Mouse (Mus musculus) MEL (cell line): ENCODE measurements around the gene Prkci. TPM values are rescaled to one million over a fixed set of nuclear protein-coding genes. Genes with fewer than 3 reads are reported as not detected.

Experiments used
- DNase-seq: peaks from one replicate; pipeline ENCODE4 v3.0.0; 2011; ENCODE audit warnings: low read depth, low spot score
- H3K27ac ChIP-seq: 2 replicates; pipeline ENCODE4 v1.5.1; 2012; ENCODE audit warnings: low read depth, mild to moderate bottlenecking, control low read depth, low read length, moderate library complexity; ENCODE audit not compliant: control insufficient read depth
- H3K27me3 ChIP-seq, 2 experiments: fragments of 150-350 bp in 1 of 2; sonication (generic) in 1 of 2; 2 replicates each; pipeline ENCODE4 v1.6.1; 2012; ENCODE audit warnings: low read length in 2 of 2, mild to moderate bottlenecking in 2 of 2, improper control_type of control experiment in 1 of 2, moderate library complexity in 1 of 2; ENCODE audit not compliant: insufficient read depth in 2 of 2, control insufficient read depth in 1 of 2
- H3K36me3 ChIP-seq, 2 experiments: 2 replicates each; pipeline ENCODE4 v1.6.1; 2012 to 2014; ENCODE audit warnings: low read length in 2 of 2, improper control_type of control experiment in 1 of 2, inconsistent platforms in 1 of 2, mild to moderate bottlenecking in 1 of 2; ENCODE audit not compliant: insufficient read depth in 2 of 2, control insufficient read depth in 1 of 2
- H3K4me1 ChIP-seq, 2 experiments: fragments of 150-350 bp in 1 of 2; sonication (generic) in 1 of 2; 2 replicates each; pipeline ENCODE4 v1.6.1; 2012; ENCODE audit warnings: low read length in 2 of 2, improper control_type of control experiment in 1 of 2, mild to moderate bottlenecking in 1 of 2; ENCODE audit not compliant: insufficient read depth in 2 of 2, control insufficient read depth in 1 of 2
- H3K4me3 ChIP-seq, 2 experiments: fragments of 150-350 bp in 1 of 2; sonication (generic) in 1 of 2; 2 replicates each; pipeline ENCODE4 v1.5.1; 2012; ENCODE audit warnings: low read depth in 2 of 2, low read length in 2 of 2, mild to moderate bottlenecking in 2 of 2, moderate library complexity in 2 of 2, control low read depth in 1 of 2, improper control_type of control experiment in 1 of 2; ENCODE audit not compliant: control insufficient read depth in 1 of 2, insufficient read depth in 1 of 2
- H3K79me2 ChIP-seq: 2 replicates; pipeline ENCODE4 v1.6.1; 2012; ENCODE audit warnings: mild to moderate bottlenecking, low read length, moderate library complexity; ENCODE audit not compliant: control insufficient read depth, poor library complexity, insufficient read depth
- H3K9ac ChIP-seq: 2 replicates; pipeline ENCODE4 v1.6.1; 2012; ENCODE audit warnings: low read depth, mild to moderate bottlenecking, control low read depth, low read length, moderate library complexity; ENCODE audit not compliant: control insufficient read depth, poor library complexity, severe bottlenecking
- H3K9me3 ChIP-seq: fragments of 150-350 bp; sonication (generic); replicated peaks from 2 replicates; pipeline ENCODE4 v1.6.1; 2012; ENCODE audit warnings: mild to moderate bottlenecking, low read length, improper control_type of control experiment, moderate library complexity; ENCODE audit not compliant: insufficient read depth
- CHD2 ChIP-seq: IDR thresholded peaks from 2 replicates; pipeline ENCODE4 v1.6.1; 2011; ENCODE audit warnings: low read length, improper control_type of control experiment
- CTCF ChIP-seq, 3 experiments: IDR thresholded peaks in 2 of 3; conservative IDR thresholded peaks in 1 of 3; 2 replicates each; pipeline ENCODE4 v1.5.1; 2011 to 2012; ENCODE audit warnings: low read length in 3 of 3, low read depth in 2 of 3, mild to moderate bottlenecking in 2 of 3, improper control_type of control experiment in 1 of 3, inconsistent platforms in 1 of 3, mixed read lengths in 1 of 3, moderate library complexity in 1 of 3; ENCODE audit not compliant: control insufficient read depth in 1 of 3, insufficient read depth in 1 of 3, poor library complexity in 1 of 3, severe bottlenecking in 1 of 3
- ELF1 ChIP-seq: IDR thresholded peaks from 2 replicates; pipeline ENCODE4 v1.6.1; 2014; ENCODE audit warnings: low read depth, mild to moderate bottlenecking, inconsistent platforms, low read length, improper control_type of control experiment, moderate library complexity
- ETS1 ChIP-seq: IDR thresholded peaks from 2 replicates; pipeline ENCODE4 v1.6.1; 2012; ENCODE audit warnings: low read depth, mild to moderate bottlenecking, inconsistent platforms, low read length, improper control_type of control experiment, moderate library complexity
- MAX ChIP-seq: IDR thresholded peaks from 2 replicates; pipeline ENCODE4 v1.6.1; 2011; ENCODE audit warnings: low read length, improper control_type of control experiment
- MEF2A ChIP-seq: IDR thresholded peaks from 2 replicates; pipeline ENCODE4 v1.6.1; 2014; ENCODE audit warnings: low read depth, mild to moderate bottlenecking, inconsistent platforms, low read length, improper control_type of control experiment; ENCODE audit not compliant: poor library complexity, insufficient replicate concordance, severe bottlenecking; ENCODE audit errors: extremely low read depth
- MXI1 ChIP-seq: IDR thresholded peaks from 2 replicates; pipeline ENCODE4 v1.6.1; 2011; ENCODE audit warnings: mild to moderate bottlenecking, low read depth, low read length, improper control_type of control experiment
- POLR2A ChIP-seq, 2 experiments: IDR thresholded peaks; 2 replicates each; pipeline ENCODE4 v1.6.1; 2011 to 2012; ENCODE audit warnings: low read length in 2 of 2, mild to moderate bottlenecking in 2 of 2, control low read depth in 1 of 2, improper control_type of control experiment in 1 of 2, low read depth in 1 of 2, moderate library complexity in 1 of 2; ENCODE audit not compliant: control insufficient read depth in 1 of 2, insufficient read depth in 1 of 2, poor library complexity in 1 of 2
- POLR2AphosphoS2 ChIP-seq: IDR thresholded peaks from 2 replicates; pipeline ENCODE4 v1.6.1; 2011; ENCODE audit warnings: low read length, improper control_type of control experiment
- POLR2AphosphoS5 ChIP-seq: IDR thresholded peaks from 2 replicates; pipeline ENCODE4 v1.6.1; 2012; ENCODE audit warnings: low read depth, borderline replicate concordance, mild to moderate bottlenecking, inconsistent platforms, low read length, moderate library complexity, mixed read lengths
- RAD21 ChIP-seq: IDR thresholded peaks from 2 replicates; pipeline ENCODE4 v1.6.1; 2011; ENCODE audit warnings: mild to moderate bottlenecking, low read depth, low read length, improper control_type of control experiment
- RCOR1 ChIP-seq: IDR thresholded peaks from 2 replicates; pipeline ENCODE4 v1.6.1; 2012; ENCODE audit warnings: low read depth, mild to moderate bottlenecking, inconsistent platforms, low read length, improper control_type of control experiment
- SMC3 ChIP-seq: IDR thresholded peaks from 2 replicates; pipeline ENCODE4 v1.6.1; 2011; ENCODE audit warnings: low read depth, low read length, improper control_type of control experiment
- TAL1 ChIP-seq: IDR thresholded peaks from 2 replicates; pipeline ENCODE4 v1.6.1; 2012; ENCODE audit warnings: mild to moderate bottlenecking, inconsistent platforms, low read length, moderate library complexity, mixed read lengths
- TBP ChIP-seq: IDR thresholded peaks from 2 replicates; pipeline ENCODE4 v1.8.0; 2011; ENCODE audit warnings: low read depth, low read length, improper control_type of control experiment
- UBTF ChIP-seq: IDR thresholded peaks from 2 replicates; pipeline ENCODE4 v1.6.1; 2012; ENCODE audit warnings: low read depth, mild to moderate bottlenecking, inconsistent platforms, low read length, improper control_type of control experiment, moderate library complexity, borderline replicate concordance; ENCODE audit not compliant: insufficient read depth
- USF1 ChIP-seq: IDR thresholded peaks from 2 replicates; pipeline ENCODE4 v1.6.1; 2014; ENCODE audit warnings: low read depth, mild to moderate bottlenecking, inconsistent platforms, low read length, improper control_type of control experiment, moderate library complexity
- USF2 ChIP-seq, 2 experiments: IDR thresholded peaks; 2 replicates each; pipeline ENCODE4 v1.6.1; 2011 to 2012; ENCODE audit warnings: improper control_type of control experiment in 2 of 2, low read length in 2 of 2, borderline replicate concordance in 1 of 2, inconsistent platforms in 1 of 2, low read depth in 1 of 2, mild to moderate bottlenecking in 1 of 2; ENCODE audit not compliant: insufficient read depth in 1 of 2
- ZKSCAN1 ChIP-seq: IDR thresholded peaks from 2 replicates; pipeline ENCODE4 v1.6.1; 2012; ENCODE audit warnings: low read depth, mild to moderate bottlenecking, inconsistent platforms, low read length, improper control_type of control experiment, moderate library complexity
- ZMIZ1 ChIP-seq: IDR thresholded peaks from 2 replicates; pipeline ENCODE4 v1.6.1; 2012; ENCODE audit warnings: low read depth, mild to moderate bottlenecking, inconsistent platforms, low read length, improper control_type of control experiment, moderate library complexity
- ZNF384 ChIP-seq: IDR thresholded peaks from 2 replicates; pipeline ENCODE4 v1.6.1; 2012; ENCODE audit warnings: low read depth, mild to moderate bottlenecking, inconsistent platforms, low read length, improper control_type of control experiment
- polyA plus RNA-seq, 2 experiments: library from polyadenylated mRNA; stranded (reverse) in 1 of 2; unstranded in 1 of 2; fragments of >175 nt in 1 of 2; fragments of >200 nt in 1 of 2; gene quantifications; 2 replicates each; pipeline versions ENCODE4 v1.2.1 to v1.2.4; 2012; ENCODE audit warnings: low replicate concordance in 2 of 2, low read depth in 1 of 2; ENCODE audit not compliant: insufficient read length in 2 of 2, insufficient read depth in 1 of 2, missing spikeins in 1 of 2
- total RNA-seq: library from RNA; depleted of rRNA; stranded (reverse); fragments of 300-350 nt; gene quantifications from 2 replicates; pipeline ENCODE4 v1.2.3, GENCODE M21; 2012

Gene Prkci
- total and polyA plus RNA-seq, 3 experiments, result 9.0 to 18.3 TPM; not detected in 1

DNA sequence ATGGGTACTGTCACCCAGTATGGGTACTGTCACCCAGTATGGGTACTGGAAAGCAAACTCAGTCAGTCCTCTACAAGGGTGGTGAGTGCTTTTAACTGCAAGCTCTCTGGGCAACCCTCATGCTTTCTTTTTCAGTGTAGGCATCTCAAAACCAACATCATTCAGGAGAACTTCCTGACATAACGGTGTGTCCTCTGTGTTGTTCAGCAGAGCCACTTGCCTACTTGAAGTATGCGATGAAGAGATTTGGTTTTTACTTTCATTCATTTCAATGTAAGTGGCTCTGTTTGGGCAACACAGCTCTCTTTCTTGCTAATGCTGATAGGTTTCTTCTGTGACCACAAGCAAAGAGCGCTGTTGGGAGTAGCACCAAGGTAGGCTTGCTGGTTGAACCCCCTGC is 89.5 kb downstream of the Prkci start:
- TF ChIP-seq USF1 (no peak), POLR2AphosphoS5 (no peak), UBTF (no peak), CTCF (IDR thresholded peaks at IDR 0.05 in 2 of 3, conservative IDR thresholded peaks at IDR 0.05 in 1 of 3; ENCODE audit: control insufficient read depth in 1 of 3, insufficient read depth in 1 of 3, low read depth in 2 of 3, low read length in 3 of 3, poor library complexity in 1 of 3, severe bottlenecking in 1 of 3) (no peak), RAD21 (no peak), RCOR1 (no peak), ETS1 (no peak), MXI1 (no peak), ZKSCAN1 (no peak), TBP (no peak), ELF1 (no peak), MAX (no peak), CHD2 (no peak), ZMIZ1 (no peak)
- H3K79me2 ChIP-seq, result no peaks in the 10 kb centered on the region
- no peaks in the 10 kb centered on the region for H3K9me3 ChIP-seq
- H3K9ac ChIP-seq, result no peak overlapping the region
- DNase-seq, result no peak
- no peaks in the 10 kb centered on the region; a peak in 2 of 4 replicates for H3K36me3 ChIP-seq
- H3K27ac ChIP-seq, result no peak overlapping the region
- peaks cover 0 to 4% of the 10 kb centered on the region in 2 experiments; a peak in 1 of 4 replicates for H3K4me1 ChIP-seq
- H3K4me3 ChIP-seq, result no peak overlapping the region
- H3K27me3 ChIP-seq, result peaks cover 0 to 2% of the 10 kb centered on the region in 2 experiments; a peak in 2 of 4 replicates

DNA sequence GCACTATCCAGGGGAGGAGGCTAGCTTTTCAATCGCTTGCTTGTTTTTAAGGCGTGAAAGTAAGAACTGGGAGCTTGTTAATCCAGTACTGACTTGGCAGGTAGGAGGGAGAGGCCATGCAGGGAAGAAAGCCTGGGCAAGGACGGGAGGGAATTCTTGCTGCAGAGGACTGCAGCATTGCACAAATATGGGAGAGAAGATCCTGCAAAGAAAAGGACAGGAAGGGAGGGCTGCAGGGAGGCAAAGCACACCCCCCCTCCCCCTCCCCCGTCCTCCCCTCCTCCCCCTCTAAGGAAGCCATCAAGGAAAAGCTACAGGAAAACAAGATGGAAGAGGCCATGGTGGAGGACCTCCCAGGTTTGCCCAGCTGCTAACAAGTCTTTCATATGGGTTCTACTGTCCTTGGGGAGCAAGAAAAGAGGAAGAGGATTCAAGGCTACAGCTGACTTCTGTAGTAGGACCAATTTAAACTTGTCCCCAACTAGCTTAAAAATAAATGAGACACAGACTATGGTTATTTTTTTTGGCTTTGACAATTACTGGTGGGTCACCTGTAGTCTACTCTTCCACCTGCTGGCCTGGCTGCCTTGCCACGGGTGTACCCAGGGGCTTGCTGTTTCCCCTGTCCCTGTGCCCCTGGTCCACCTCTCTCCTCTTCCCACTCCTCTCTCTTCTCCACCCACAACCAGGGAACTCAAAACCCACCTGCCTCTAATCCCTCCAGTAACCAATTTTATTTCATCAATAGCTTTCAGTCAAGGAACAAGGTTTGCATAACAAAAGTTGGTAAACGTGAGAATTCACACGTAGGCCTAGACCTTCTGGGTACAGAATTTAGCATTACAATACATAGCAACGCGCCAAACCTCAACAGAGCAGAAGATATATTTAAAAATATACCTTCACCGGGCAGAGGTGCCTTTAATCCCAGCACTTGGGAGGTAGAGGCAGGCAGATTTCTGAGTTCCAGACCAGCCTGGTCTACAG is 93.5 kb downstream of the Prkci start:
- Histone ChIP-seq H3K27me3 (no peaks in the 10 kb centered on the region), H3K36me3 (peaks cover 0 to 4% of the 10 kb centered on the region in 2 experiments; a peak in 1 of 4 replicates), H3K79me2 (no peaks in the 10 kb centered on the region; the same call in 1 of the 2 replicates), H3K4me1 (peaks cover 0 to 12% of the 10 kb centered on the region in 2 experiments; a peak in 3 of 4 replicates), H3K9ac (no peak overlapping the region), H3K27ac (no peak overlapping the region), H3K4me3 (no peak overlapping the region), H3K9me3 (no peaks in the 10 kb centered on the region)
- TF ChIP-seq CHD2 (no peak), POLR2A (IDR thresholded peaks at IDR 0.05; ENCODE audit: control insufficient read depth in 1 of 2, insufficient read depth in 1 of 2, low read depth in 1 of 2, low read length in 2 of 2, poor library complexity in 1 of 2) (no peak), ZMIZ1 (no peak), RAD21 (no peak), MXI1 (no peak), TAL1 (no peak), POLR2AphosphoS2 (no peak), UBTF (no peak), ZNF384 (no peak), RCOR1 (no peak), MEF2A (no peak), SMC3 (no peak), USF2 (IDR thresholded peaks at IDR 0.05; ENCODE audit: borderline replicate concordance in 1 of 2, insufficient read depth in 1 of 2, low read depth in 1 of 2, low read length in 2 of 2) (no peak)
- no peak for DNase-seq
